Mouse (Mus musculus) kidney, adult 8-10 months (tissue): Measurements from ENCODE around the gene Anxa7.

Source experiments
- DNase-seq, 2 experiments: peaks; one replicate each; pipeline ENCODE4 v3.0.0; 2022

Gene Anxa7

GRCm38 (mm10) chr14:20479291-20480194, at the start of gene Anxa7:
Gene Anxa7 (minus strand): TSS chr14:20480133.
- peak; percentile 90 to 93 for DNase-seq

DNA sequence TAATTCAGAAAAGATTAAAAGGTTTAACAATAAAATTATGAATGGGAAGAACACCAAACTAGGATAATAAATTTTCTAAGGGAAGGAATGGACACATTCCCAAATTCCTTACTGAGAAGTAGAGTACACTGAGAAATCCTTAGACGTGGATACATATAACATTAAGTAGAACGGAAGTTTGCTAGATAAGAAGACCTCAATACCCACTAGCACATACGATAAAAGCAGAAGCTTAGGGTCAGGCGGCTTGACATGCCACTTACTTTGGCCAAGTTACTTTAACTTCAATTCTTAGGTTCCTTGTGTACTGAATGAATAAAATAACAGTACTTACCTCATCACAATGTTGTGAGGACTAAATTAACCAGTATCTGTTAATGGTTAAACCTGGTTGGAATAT, 49.7 kb upstream of the Anxa7 start:
- no peak for DNase-seq

GRCm38 (mm10) chr14:20520179-20520578, 40.2 kb upstream of the Anxa7 start:
- no peak for DNase-seq

GRCm38 (mm10) chr14:20508424-20508823, 28.5 kb upstream of the Anxa7 start:
- DNase-seq: no peak

- DNase-seq: no peak
Measured at GRCm38 (mm10) chr14:20502966-20503365, 23.0 kb upstream of the Anxa7 start.

- DNase-seq: no peak
Measured at GRCm38 (mm10) chr14:20499982-20500381, 20.0 kb upstream of the Anxa7 start.

DNA sequence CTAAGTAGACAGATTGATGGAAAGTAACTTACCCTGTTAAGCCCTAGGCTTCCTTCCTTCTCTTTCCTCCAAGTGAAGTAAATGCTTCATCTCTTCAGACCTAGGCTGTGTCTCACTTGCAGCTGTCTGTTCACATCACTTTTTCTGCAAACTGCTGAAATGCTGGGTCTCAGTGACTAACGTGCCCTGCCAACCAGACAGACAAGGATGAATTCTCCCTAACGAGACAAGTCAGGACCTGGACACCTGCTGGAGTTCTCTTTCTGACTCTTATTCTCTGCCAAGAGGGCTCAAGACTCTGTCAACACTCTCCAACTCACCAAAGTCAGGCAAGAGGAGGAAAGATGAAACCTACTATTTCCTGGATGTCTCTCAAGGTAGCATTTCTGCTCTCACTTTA, 16.7 kb upstream of the Anxa7 start, which contains the start of gene Mss51:
Mss51 (minus strand) TSS at position 299 of the 400 bp plus-strand sequence.
- DNase-seq: no peak

GRCm38 (mm10) chr14:20486031-20486430, 6.1 kb upstream of the Anxa7 start:
- no peak for DNase-seq

DNA sequence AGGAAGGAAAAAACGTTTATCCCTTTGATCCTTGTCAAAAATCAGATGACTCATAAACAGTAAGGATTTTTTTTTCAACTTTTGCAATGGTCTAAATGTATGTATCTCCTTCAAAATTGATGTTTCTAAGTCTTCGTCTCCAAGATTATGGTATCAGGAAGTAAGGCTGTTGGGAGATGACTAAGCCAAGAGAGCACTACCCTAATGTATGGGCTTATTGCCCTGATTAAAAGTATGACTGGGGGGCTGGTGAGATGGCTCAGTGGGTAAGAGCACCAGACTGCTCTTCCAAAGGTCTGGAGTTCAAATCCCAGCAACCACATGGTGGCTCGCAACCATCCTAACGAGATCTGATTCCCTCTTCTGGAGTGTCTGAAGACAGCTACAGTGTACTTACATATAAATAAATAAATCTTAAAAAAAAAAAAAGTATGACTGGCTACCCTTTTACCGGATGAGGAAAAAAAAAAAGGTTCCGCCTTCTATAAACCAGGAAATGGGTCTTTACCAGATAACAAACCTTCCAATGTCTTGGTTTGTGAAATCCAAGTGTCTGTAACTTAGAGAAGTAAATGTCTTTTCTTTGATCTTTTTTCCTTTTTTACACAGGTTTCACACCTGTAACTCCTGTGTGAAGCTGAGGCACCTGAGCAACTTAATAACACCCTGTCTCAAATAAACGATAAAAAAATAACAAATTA, 2.3 kb upstream of the Anxa7 start:
- no peak for DNase-seq

- DNase-seq: peak in 1 of 2 experiments; percentile 13
Measured at GRCm38 (mm10) chr14:20481211-20481610, 1.3 kb upstream of the Anxa7 start.

DNA sequence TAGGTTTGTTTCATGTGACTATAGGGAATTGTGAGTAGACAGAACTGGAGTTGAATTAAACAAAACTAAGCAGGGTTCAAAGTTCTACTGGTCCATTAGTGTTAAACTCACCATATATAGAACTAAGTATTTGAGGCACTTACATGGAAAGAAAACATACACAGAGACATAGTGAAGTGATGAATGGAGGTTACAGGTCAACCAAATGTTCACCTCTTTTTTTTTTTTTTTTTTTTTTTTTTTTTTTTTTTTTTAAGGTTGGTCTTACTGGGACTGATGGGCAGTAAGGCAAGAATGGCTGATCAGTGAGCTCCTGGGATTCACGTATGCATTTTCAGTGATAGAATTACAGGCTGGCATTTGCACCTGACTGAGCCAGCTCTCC, 254 bp upstream of the Anxa7 start:
- no peak for DNase-seq

- DNase-seq: peak; percentile 46 to 56
Measured at GRCm38 (mm10) chr14:20478801-20479200, 1.1 kb downstream of the Anxa7 start.

GRCm38 (mm10) chr14:20478385-20478784, 1.5 kb downstream of the Anxa7 start:
- DNase-seq: no peak

DNA sequence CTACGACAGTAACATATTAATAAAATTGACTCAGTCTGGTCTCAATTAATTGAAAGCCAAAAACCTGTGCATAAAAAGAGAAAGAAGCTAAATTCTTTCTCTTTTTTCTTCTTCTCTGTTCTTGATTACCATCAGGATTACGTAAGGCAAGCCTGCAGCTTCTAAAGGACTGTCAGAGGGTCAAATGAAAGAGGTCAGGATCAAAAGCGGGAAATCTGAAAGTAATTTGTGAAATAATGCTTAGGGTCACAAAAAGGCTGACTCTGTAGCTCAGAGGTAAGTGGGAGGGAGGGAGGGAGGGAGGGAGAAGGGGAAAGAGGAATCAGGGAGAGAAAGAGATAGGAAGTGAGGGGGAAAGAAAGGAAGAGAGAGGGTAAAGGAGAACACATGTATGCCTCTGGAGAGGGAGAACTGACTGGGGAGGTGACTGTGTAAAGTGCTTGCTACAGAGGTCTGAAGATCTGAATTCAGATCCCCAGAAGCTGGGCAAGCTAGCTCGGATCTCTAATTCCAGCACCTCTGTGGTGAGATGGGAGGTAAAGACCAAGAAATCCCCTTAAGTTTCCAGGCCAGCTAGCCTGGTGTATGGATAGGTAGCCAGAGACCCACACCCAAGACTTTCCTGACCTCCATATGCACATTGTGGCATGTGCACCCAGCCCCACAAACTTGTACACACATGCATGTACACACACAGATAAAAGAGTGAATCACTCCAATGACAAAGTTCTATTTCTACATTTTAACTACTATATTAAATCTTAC, 2.5 kb downstream of the Anxa7 start:
- DNase-seq: no peak

DNA sequence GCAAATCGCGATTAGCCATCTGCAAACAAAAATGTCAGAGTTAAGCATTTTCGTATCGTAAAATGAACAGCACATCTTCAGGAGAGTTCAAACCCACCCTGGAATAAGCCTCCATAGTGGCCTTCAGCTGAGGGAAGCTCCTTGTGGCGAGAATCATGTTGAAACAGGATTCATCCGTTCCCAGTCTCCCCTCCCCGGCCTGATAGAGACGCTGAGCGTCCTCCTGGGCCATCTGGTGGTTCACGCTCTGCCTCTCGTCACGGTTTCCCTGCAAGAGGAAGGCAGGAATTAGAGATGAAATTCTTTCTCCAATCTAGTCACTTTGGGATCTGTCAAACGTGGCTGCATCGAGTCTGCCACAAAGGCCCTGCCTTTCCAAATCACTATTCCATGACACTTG, 19.7 kb downstream of the Anxa7 start:
- DNase-seq: no peak

DNA sequence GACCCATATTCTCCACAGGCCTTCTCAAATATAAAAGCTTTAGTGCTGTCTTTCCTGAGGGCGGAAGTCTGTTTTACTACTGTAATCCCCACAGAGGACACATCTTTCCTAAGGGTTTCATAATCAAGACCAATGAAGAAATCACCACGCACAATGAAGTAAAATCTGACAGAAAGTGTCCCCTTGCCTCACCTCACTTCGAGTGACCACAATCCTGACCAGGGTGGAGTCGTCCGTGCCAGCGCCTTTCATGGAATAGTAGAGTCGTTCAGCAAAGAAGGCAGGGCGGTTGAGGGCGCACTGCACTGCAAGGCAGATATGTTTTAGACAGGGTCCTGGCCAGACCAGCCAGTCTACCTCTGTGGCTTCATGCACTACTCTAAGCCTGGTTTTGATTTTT, 21.6 kb downstream of the Anxa7 start:
- no peak for DNase-seq

- no peak for DNase-seq
Measured at GRCm38 (mm10) chr14:20452929-20453328, 27.0 kb downstream of the Anxa7 start.

DNA sequence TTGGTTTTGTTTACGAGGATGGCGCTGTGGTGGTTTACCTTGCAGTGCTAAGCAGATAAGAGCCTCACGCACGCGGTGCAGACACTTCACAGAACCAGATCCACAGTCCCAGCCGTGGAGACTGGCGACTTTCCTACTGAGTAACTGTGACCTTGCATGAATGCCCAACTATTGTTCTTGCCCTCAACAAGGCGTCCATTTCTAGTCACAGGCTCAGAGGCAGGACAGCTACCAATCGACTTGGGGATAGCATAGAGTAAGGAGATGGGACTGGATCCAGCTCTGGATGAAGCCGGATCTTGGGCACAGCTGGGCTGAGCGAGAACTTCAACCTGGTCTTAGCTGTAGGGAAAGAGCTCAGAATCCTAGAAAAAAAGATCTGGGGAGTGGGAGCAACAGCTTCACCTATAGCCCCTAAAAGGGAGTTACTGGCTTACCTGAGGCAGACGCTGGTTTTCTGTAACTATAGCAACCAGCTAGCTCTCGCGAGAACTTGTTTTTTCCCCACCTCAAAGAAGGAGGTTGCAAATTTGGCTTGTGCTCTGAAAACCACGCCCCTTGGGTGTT, 28.1 kb downstream of the Anxa7 start, which contains the start of gene Cfap70:
Cfap70 (minus strand) TSS at position 462 of the 567 bp plus-strand sequence.
- DNase-seq: peak; percentile 87 to 90

DNA sequence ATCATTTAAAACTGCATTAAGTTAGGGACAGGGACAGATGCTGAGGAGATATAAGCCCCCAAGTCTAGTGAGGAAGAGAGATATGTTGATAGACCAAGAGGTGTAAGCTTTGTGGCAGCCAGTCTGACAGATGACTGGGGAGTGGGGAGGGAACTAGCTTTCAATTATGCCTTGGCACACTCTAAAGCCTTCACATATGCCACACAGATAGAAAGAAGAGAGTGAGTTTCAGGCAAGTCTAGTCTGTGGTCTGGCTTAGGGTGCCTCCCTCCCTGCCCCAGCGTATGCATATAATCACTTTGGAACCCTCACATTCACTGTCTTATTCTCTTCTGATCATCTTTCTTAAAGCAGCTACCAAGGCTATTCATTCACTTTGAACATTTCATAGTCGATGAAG, 28.6 kb downstream of the Anxa7 start:
- no peak for DNase-seq

DNA sequence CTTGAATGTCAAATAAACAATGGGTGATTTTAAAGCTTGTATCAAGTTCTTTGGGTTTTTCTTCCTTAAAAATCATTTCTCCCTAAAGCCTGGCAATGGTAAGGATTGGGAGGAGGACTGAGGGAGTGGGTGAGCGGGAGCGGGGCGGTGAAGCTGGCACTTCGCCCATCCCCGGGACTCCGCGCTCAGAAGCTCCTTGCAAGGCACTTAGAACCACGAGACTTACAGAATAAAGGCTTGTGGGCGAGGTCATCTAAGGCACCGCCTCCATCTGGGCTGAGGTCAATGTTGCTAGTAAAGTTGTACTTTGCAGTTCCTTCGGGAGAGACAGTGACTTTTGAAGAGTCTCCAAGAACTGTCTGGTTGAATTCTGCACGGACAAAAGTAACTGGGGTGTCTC, 32.7 kb downstream of the Anxa7 start:
- peak; percentile 6 to 14 for DNase-seq

- no peak for DNase-seq
Measured at GRCm38 (mm10) chr14:20442252-20442651, 37.7 kb downstream of the Anxa7 start.

- no peak for DNase-seq
Measured at GRCm38 (mm10) chr14:20436976-20437375, 43.0 kb downstream of the Anxa7 start.

DNA sequence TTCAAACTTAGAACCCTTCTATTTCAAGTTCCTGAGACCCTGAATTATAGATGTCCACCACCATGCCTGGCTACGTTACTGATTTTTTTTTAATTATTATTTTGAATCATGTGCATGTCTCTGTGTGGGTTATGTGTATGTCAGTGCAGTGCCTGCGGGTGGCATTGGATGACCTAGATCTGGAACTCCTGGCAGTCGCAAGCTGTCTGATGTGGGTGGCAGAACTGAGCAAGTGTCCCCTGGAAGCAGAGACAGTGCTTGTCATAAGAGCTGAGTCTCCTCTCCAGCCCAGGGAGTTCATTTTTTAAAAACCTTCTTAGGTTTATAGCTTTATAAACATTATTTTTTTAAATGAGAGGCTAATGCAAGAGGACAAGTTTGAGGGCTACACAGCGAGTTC, 47.5 kb downstream of the Anxa7 start:
- DNase-seq: no peak
